Comparison of ENCODE assay signal across 9 mouse cellular contexts in the genomic region with DNA sequence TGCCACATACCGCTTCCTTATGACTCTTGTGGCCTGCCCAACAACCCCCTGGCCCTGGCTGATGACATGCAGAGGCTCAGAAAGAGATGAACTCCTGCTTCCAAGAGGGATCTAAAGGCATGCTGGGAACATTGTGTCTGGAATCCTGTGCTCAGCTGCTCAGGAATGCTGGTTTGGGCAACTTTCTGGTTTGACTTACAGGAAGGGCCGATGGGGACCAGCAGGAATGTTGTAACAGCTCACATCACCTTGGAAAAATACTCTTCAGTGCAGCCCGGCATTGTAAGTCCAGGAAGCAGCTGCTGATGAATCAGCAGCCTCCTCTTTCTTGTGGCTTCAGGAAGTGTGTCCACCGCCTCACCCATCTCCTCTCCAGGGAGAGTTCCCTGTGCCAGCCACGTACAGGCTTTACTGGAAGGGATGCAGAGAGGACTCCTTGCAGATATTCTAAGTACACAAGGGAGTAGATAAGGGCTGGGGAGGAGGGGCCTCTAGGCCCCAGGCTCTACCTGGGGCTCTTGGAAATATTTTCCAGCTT.
DNase-seq lines count a peak whose midpoint lies in the region; ATAC-seq lines count a peak whose summit lies in the region.
"Had no signal": no experiment of that assay in that cellular context is flagged by ENCODE, and none has a peak within 500 bp of the region (broad histone marks: within the 10 kb centered on the region; RNA-seq: fewer than 3 reads in every experiment).

No protein-coding gene starts in this region.

- H3K9ac ChIP-seq in embryonic facial prominence, embryonic 15.5 days, result no peak overlapping the region
- no peak overlapping the region for H3K9ac ChIP-seq in intestine, embryonic 15.5 days
- H3K9ac ChIP-seq: liver, embryonic 14.5 days had no signal

- H3K27ac ChIP-seq in embryonic facial prominence, embryonic 15.5 days (replicated peaks), result peak overlapping the region; percentile 67
- peak overlapping the region; percentile 48 for H3K27ac ChIP-seq in intestine, embryonic 15.5 days
- H3K27ac ChIP-seq in forebrain, embryonic 10.5 days, result no peak overlapping the region
- H3K27ac ChIP-seq: liver, embryonic 14.5 days had no signal

- no peaks in the 10 kb centered on the region for H3K27me3 ChIP-seq in embryonic facial prominence, embryonic 15.5 days
- no peaks in the 10 kb centered on the region for H3K27me3 ChIP-seq in intestine, embryonic 15.5 days (replicated peaks)
- peaks cover 26% of the 10 kb centered on the region for H3K27me3 ChIP-seq in forebrain, embryonic 10.5 days (ENCODE audit: poor library complexity, severe bottlenecking)

- H3K36me3 ChIP-seq in embryonic facial prominence, embryonic 15.5 days, result no peaks in the 10 kb centered on the region
- H3K36me3 ChIP-seq in intestine, embryonic 15.5 days, result no peaks in the 10 kb centered on the region
- H3K36me3 ChIP-seq in forebrain, embryonic 10.5 days (replicated peaks), result no peaks in the 10 kb centered on the region

- WGBS in embryonic facial prominence, embryonic 15.5 days, result 25% methylated on average over 5 of the region's 5 CpGs
- WGBS in intestine, embryonic 15.5 days, result 31% methylated on average over 5 of the region's 5 CpGs
- 71% methylated on average over 5 of the region's 5 CpGs for whole genome bisulfite sequencing in forebrain, embryonic 10.5 days

- H3K9me3 ChIP-seq in embryonic facial prominence, embryonic 15.5 days (replicated peaks), result no peaks in the 10 kb centered on the region
- no peaks in the 10 kb centered on the region for H3K9me3 ChIP-seq in intestine, embryonic 15.5 days
- no peaks in the 10 kb centered on the region for H3K9me3 ChIP-seq in forebrain, embryonic 10.5 days

- peaks cover 47% of the 10 kb centered on the region for H3K4me1 ChIP-seq in embryonic facial prominence, embryonic 15.5 days
- peaks cover 25% of the 10 kb centered on the region for H3K4me1 ChIP-seq in intestine, embryonic 15.5 days (replicated peaks)
- H3K4me1 ChIP-seq in forebrain, embryonic 10.5 days, result peaks cover 15% of the 10 kb centered on the region

- no peak overlapping the region for H3K4me3 ChIP-seq in embryonic facial prominence, embryonic 15.5 days (replicated peaks)
- no peak overlapping the region for H3K4me3 ChIP-seq in intestine, embryonic 15.5 days (replicated peaks)
- no peak overlapping the region for H3K4me3 ChIP-seq in forebrain, embryonic 10.5 days

- no peak overlapping the region for H3K4me2 ChIP-seq in embryonic facial prominence, embryonic 15.5 days (replicated peaks)
- H3K4me2 ChIP-seq in intestine, embryonic 15.5 days (replicated peaks), result no peak overlapping the region

- ATAC-seq in embryonic facial prominence, embryonic 15.5 days (ENCODE audit: insufficient number of reproducible peaks, low FRiP score, low TSS enrichment, low read depth), result no peak
- ATAC-seq in intestine, embryonic 15.5 days, result peak; percentile 77

- peak; percentile 47 for DNase-seq in gastrocnemius, adult 18-20 months (ENCODE audit: low spot score)
- no peak for DNase-seq in gastrocnemius, postnatal 10 days
- peak; percentile 29 to 40 for DNase-seq in lung, postnatal 4 days
- DNase-seq in right cerebral cortex, postnatal 4 days, result no peak
- no peak for DNase-seq in layer of hippocampus, postnatal 25 days (ENCODE audit: extremely low spot score in 1 of 2, low spot score in 1 of 2)
- no peak for DNase-seq in forebrain, embryonic 10.5 days (ENCODE audit: extremely low spot score, low spot score)

Comparison
In these comparisons a context has a peak if more than half of its experiments do, and no peak if none do; other contexts are left out.
1. DNase-seq: peak in gastrocnemius, adult 18-20 months (single experiment) and lung, postnatal 4 days (2 of 2); none in gastrocnemius, postnatal 10 days (single experiment), right cerebral cortex, postnatal 4 days (single experiment), layer of hippocampus, postnatal 25 days (0 of 2) and forebrain, embryonic 10.5 days (single experiment).